Mouse (Mus musculus): Measurements from ENCODE around the gene Rdh5.
A peak's percentile ranks its signal among the peaks of the same experiment; 100 is the strongest.

Gene Rdh5

GRCm38 (mm10) chr10:128904812-128905211, 17.9 kb downstream of the Rdh5 start:
- DNase-seq (ENCODE audit: low spot score): no peak

- no peak for DNase-seq (ENCODE audit: low spot score)
Measured at GRCm38 (mm10) chr10:128902409-128902988, 20.2 kb downstream of the Rdh5 start.

GRCm38 (mm10) chr10:128901409-128901808, 21.3 kb downstream of the Rdh5 start:
- no peak for DNase-seq (ENCODE audit: low spot score)

GRCm38 (mm10) chr10:128900698-128901097, 22.0 kb downstream of the Rdh5 start, which contains the start of gene Cd63:
TSS of gene Cd63 (plus strand) at chr10:128900989.
- no peak for DNase-seq (ENCODE audit: low spot score)

GRCm38 (mm10) chr10:128899759-128900490, 22.8 kb downstream of the Rdh5 start:
- no peak for DNase-seq (ENCODE audit: low spot score)

- DNase-seq (ENCODE audit: low spot score): no peak
Measured at GRCm38 (mm10) chr10:128897501-128897900, 25.2 kb downstream of the Rdh5 start.

GRCm38 (mm10) chr10:128896807-128897206, 25.9 kb downstream of the Rdh5 start:
- DNase-seq (ENCODE audit: low spot score): no peak

- no peak for DNase-seq (ENCODE audit: low spot score)
Measured at GRCm38 (mm10) chr10:128895952-128896693, 26.6 kb downstream of the Rdh5 start.

GRCm38 (mm10) chr10:128895437-128895836, 27.3 kb downstream of the Rdh5 start:
- peak; percentile 61 for DNase-seq (ENCODE audit: low spot score)

- DNase-seq (ENCODE audit: low spot score): no peak
Measured at GRCm38 (mm10) chr10:128892246-128892645, 30.4 kb downstream of the Rdh5 start.

- DNase-seq (ENCODE audit: low spot score): no peak
Measured at GRCm38 (mm10) chr10:128891296-128892094, 31.2 kb downstream of the Rdh5 start, which contains the start of gene Gdf11. TSS of gene Gdf11 (minus strand) at chr10:128891718.

- no peak for DNase-seq (ENCODE audit: low spot score)
Measured at GRCm38 (mm10) chr10:128890383-128891295, 32.0 kb downstream of the Rdh5 start.

- no peak for DNase-seq (ENCODE audit: low spot score)
Measured at GRCm38 (mm10) chr10:128889846-128890245, 32.8 kb downstream of the Rdh5 start.

- DNase-seq (ENCODE audit: low spot score): no peak
Measured at GRCm38 (mm10) chr10:128888941-128889827, 33.5 kb downstream of the Rdh5 start.

GRCm38 (mm10) chr10:128882067-128882466, 40.6 kb downstream of the Rdh5 start:
- DNase-seq (ENCODE audit: low spot score): no peak

- no peak for DNase-seq (ENCODE audit: low spot score)
Measured at GRCm38 (mm10) chr10:128878811-128879210, 43.9 kb downstream of the Rdh5 start.

- DNase-seq (ENCODE audit: low spot score): no peak
Measured at GRCm38 (mm10) chr10:128878291-128878690, 44.4 kb downstream of the Rdh5 start.

- no peak for DNase-seq (ENCODE audit: low spot score)
Measured at GRCm38 (mm10) chr10:128870341-128870740, 52.3 kb downstream of the Rdh5 start.

GRCm38 (mm10) chr10:128866518-128866917, 56.2 kb downstream of the Rdh5 start:
- DNase-seq (ENCODE audit: low spot score): no peak

GRCm38 (mm10) chr10:128866042-128866441, 56.6 kb downstream of the Rdh5 start:
- no peak for DNase-seq (ENCODE audit: low spot score)
